Mouse (Mus musculus) forebrain, postnatal 0 days (tissue): ENCODE results near the gene Myh14. TPM values are rescaled to one million over a fixed set of nuclear protein-coding genes. Genes with fewer than 3 reads are reported as not detected.

ENCODE experiments used
- ATAC-seq: fragments of 200-750 bp; cut with Nextera tagmentation; 2 replicates; pipeline ENCODE4 v1.8.0; 2017; ENCODE audit warnings: mild to moderate bottlenecking, moderate library complexity
- DNase-seq: peaks from one replicate; pipeline ENCODE4 v3.0.0-alpha.2; 2015
- H3K27ac ChIP-seq: fragments of 300-500 bp; sonication (generic); 2 replicates; pipeline ENCODE4 v1.5.1; 2014; ENCODE audit warnings: low read depth, mild to moderate bottlenecking, antibody characterized with exemption, low read length, moderate library complexity, mixed read lengths
- H3K27me3 ChIP-seq: fragments of 300-500 bp; sonication (generic); 2 replicates; pipeline ENCODE4 v1.6.1; 2014; ENCODE audit warnings: mild to moderate bottlenecking, low read length, mixed read lengths; ENCODE audit not compliant: insufficient read depth
- H3K36me3 ChIP-seq: fragments of 300-500 bp; sonication (generic); 2 replicates; pipeline ENCODE4 v1.6.1; 2014; ENCODE audit warnings: mild to moderate bottlenecking, moderate library complexity; ENCODE audit not compliant: insufficient read depth
- H3K4me1 ChIP-seq: fragments of 300-500 bp; sonication (generic); 2 replicates; pipeline ENCODE4 v1.6.1; 2014; ENCODE audit warnings: antibody characterized with exemption; ENCODE audit not compliant: insufficient read depth
- H3K4me2 ChIP-seq: fragments of 300-500 bp; sonication (generic); 2 replicates; pipeline ENCODE4 v1.6.1; 2014; ENCODE audit warnings: low read depth, mild to moderate bottlenecking, moderate library complexity
- H3K4me3 ChIP-seq: fragments of 300-500 bp; sonication (generic); 2 replicates; pipeline ENCODE4 v1.5.1; 2014; ENCODE audit warnings: low read depth, low read length, mixed read lengths
- H3K9ac ChIP-seq: fragments of 300-500 bp; sonication (generic); 2 replicates; pipeline ENCODE4 v1.6.1; 2014; ENCODE audit warnings: mild to moderate bottlenecking
- H3K9me3 ChIP-seq: fragments of 300-500 bp; sonication (generic); 2 replicates; pipeline ENCODE4 v1.6.1; 2016; ENCODE audit warnings: low read length
- CTCF ChIP-seq: sonication (generic); IDR thresholded peaks from 2 replicates; pipeline ENCODE4 v1.5.1; 2016; ENCODE audit warnings: antibody characterized with exemption, control low read depth, low read depth
- WGBS: fragments of 180-500 bp; shearing (Covaris S2); extraction: QIAGEN DNeasy Blood & Tissue Kit; methylation state at CpG from one replicate; pipeline ENCODE4 v1.1.7; 2014; 5-methylcytosine and 5-hydroxymethylcytosine counted together
- polyA plus RNA-seq: library from polyadenylated mRNA; unstranded; fragments of >200 nt; fragmentation: Nextera tagmentation; extraction: Ambion mirVana; gene quantifications from 2 replicates; pipeline ENCODE4 v1.2.1, GENCODE M21; 2015
- total RNA-seq: library from RNA; depleted of rRNA; stranded (reverse); fragments of >200 nt; gene quantifications from 2 replicates; pipeline ENCODE4 v1.2.3, GENCODE M21; 2014; rRNA removed

Myh14 gene
- total and polyA plus RNA-seq, 2 experiments from 2014 or later: 4.2 to 11.9 TPM

DNA sequence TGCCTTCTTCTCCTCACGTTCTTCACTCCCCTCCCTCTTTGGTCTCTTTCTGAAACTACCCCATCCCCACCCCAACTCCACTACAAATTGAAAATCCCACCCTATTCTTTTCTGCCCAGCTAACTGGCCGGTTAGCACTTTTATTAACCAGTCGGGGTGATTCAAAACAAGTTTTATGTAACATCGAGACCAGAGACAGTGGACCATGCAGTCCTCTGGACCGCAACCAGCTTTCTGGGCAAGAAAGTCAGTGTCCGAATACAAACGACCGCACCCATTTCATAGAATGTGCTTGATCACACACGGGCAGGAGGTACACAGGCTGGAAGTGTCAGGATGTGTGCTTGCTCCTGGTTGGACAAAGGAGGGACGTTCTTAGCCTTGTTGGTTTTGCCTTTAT is 106.2 kb downstream of the Myh14 start:
- WGBS: 83% methylated on average over 10 of the region's 10 CpGs
- Histone ChIP-seq H3K4me1 (no peaks in the 10 kb centered on the region), H3K9ac (no peak overlapping the region), H3K9me3 (no peaks in the 10 kb centered on the region), H3K27me3 (no peaks in the 10 kb centered on the region), H3K4me2 (no peak overlapping the region), H3K4me3 (no peak overlapping the region), H3K36me3 (no peaks in the 10 kb centered on the region), H3K27ac (no peak overlapping the region)
- ATAC-seq (no peak), DNase-seq (no peak)
- TF ChIP-seq CTCF: no peak

DNA sequence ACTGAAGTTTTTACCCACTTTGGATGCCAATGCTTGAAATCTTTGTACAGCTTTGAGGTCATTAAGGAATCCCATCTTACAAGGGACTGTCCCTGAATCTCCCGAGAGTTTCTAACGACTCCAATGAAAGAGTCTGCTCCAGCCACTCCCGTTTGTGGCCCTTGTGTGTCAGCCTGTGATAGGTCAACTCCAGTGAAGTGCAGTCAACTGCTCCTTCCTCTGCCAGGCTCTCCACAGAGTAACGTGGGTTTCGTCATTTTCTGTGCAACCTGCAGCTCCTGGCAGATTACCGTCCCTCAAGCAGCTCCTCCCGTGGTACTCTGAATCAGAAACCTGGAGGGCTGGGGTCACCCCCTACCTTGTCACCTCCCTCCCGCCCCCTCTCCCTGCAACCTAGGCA is 107.4 kb downstream of the Myh14 start:
- no peak for TF ChIP-seq CTCF
- H3K27me3 ChIP-seq: no peaks in the 10 kb centered on the region
- no peak overlapping the region for H3K9ac ChIP-seq
- no peaks in the 10 kb centered on the region for H3K4me1 ChIP-seq
- H3K4me2 ChIP-seq: no peak overlapping the region
- H3K27ac ChIP-seq: no peak overlapping the region
- no peak overlapping the region for H3K4me3 ChIP-seq
- H3K36me3 ChIP-seq: no peaks in the 10 kb centered on the region
- DNase-seq: no peak
- 50% methylated on average over 8 of the region's 8 CpGs for WGBS
- no peaks in the 10 kb centered on the region for H3K9me3 ChIP-seq
- ATAC-seq: no peak

DNA sequence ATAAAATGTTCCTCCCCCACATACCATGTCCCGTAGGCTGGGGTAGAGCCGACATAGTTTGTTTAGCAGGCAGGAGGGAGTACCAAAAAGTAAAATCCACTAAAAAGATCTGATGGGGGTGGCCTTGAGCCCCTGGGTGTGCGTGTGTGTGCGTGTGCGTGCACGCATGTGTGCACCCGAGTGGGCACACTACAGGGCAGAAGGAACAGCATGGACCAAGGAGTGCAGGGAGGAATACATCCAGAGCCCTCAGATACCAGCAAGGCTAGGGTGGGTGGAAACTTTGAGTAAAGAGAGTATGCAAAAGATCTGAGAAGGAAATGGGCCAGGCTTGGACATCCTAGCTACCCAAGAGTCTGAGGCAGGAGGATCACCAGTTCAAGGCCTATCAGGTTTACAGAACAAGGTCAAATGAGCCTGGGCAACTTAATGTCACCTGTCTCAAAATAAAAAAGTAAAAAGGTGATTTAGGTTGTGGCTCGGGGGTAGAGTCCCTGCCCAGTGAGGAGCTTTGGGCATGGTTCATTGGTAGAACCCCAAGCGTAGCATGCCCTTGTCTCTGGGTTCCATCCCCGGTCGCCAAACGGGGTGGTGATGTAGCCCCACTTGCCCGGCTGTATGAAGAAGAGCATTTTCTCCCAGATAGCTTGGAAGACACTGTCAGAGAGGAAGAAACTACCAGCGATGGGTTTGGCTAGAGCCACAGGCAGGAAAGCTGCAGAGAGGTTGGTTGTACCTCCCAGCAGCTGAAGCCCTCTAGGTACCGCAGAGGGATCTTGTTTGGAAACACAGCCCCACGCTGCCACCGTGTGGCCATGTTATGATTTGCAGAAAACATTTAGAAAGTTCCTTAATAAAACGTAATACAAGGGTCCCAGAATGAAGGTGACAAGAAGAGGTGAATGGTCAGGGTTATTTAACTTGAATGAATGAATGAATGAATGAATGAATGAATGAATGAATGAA is 109.9 kb downstream of the Myh14 start:
- peak; percentile 88 for DNase-seq
- peak; percentile 81 for ATAC-seq
- Histone ChIP-seq H3K27ac (no peak overlapping the region), H3K27me3 (no peaks in the 10 kb centered on the region; the same call in 1 of the 2 replicates), H3K9me3 (no peaks in the 10 kb centered on the region), H3K4me2 (no peak overlapping the region), H3K9ac (no peak overlapping the region), H3K4me1 (no peaks in the 10 kb centered on the region), H3K36me3 (no peaks in the 10 kb centered on the region), H3K4me3 (no peak overlapping the region)
- TF ChIP-seq CTCF: peak; percentile 83
- WGBS: 57% methylated on average over 18 of the region's 18 CpGs

DNA sequence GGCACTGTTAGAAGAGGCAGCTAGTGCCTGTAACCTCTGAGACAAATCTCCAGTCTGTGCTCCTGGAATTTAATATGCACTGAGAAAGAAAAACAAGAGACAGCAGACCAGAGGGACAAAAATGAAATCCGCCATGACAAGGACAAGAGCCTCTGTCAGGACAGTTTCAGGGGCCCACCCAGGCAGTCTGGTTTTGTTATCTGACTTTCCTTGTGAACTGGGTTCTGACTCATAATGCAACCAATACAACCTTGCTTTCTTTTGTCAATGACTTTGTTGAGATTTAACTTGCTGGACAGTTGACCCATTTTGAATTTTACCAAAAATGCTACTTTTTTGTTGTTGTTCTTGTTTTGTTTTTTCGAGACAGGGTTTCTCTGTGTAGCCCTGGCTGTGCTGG is 113.0 kb downstream of the Myh14 start:
- no peak for TF ChIP-seq CTCF
- WGBS: 67% methylated on average over 2 of the region's 2 CpGs
- no peak overlapping the region for H3K4me2 ChIP-seq
- no peak overlapping the region for H3K27ac ChIP-seq
- H3K9me3 ChIP-seq: no peaks in the 10 kb centered on the region
- no peak overlapping the region for H3K9ac ChIP-seq
- no peaks in the 10 kb centered on the region for H3K4me1 ChIP-seq
- no peak overlapping the region for H3K4me3 ChIP-seq
- H3K27me3 ChIP-seq: no peaks in the 10 kb centered on the region; the same call in 1 of the 2 replicates
- no peaks in the 10 kb centered on the region for H3K36me3 ChIP-seq
- DNase-seq (no peak), ATAC-seq (no peak)

Other genes starting within 250 kb of the Myh14 start
- 347 and 391 TPM in 2 replicates for gene Lrrc4b, start 241.8 kb downstream of the Myh14 start, total RNA-seq
- gene Lrrc4b, start 241.8 kb downstream of the Myh14 start, polyA plus RNA-seq: 19.5 and 22.2 TPM in 2 replicates
- gene Aspdh, start 205.5 kb downstream of the Myh14 start, total RNA-seq: 4.4 and 20.3 TPM in 2 replicates
- gene Aspdh, start 205.5 kb downstream of the Myh14 start, polyA plus RNA-seq: 1.6 and 2.2 TPM in 2 replicates
- 27.6 and 39.3 TPM in 2 replicates for gene Josd2, start 202.9 kb downstream of the Myh14 start, total RNA-seq
- 28.6 and 31.7 TPM in 2 replicates for gene Josd2, start 202.9 kb downstream of the Myh14 start, polyA plus RNA-seq
- 212 and 238 TPM in 2 replicates for gene Emc10, start 174.3 kb downstream of the Myh14 start, total RNA-seq
- gene Emc10, start 174.3 kb downstream of the Myh14 start, polyA plus RNA-seq: 168 and 171 TPM in 2 replicates
- gene Fam71e1, start 174.3 kb downstream of the Myh14 start, total RNA-seq: 21.1 and 22.0 TPM in 2 replicates
- 23.1 and 27.2 TPM in 2 replicates for gene Fam71e1, start 174.3 kb downstream of the Myh14 start, polyA plus RNA-seq
- 0.15 and 0.33 TPM in 2 replicates for gene Mybpc2, start 146.2 kb downstream of the Myh14 start, total RNA-seq
- 0.15 and 0.29 TPM in 2 replicates for gene Mybpc2, start 146.2 kb downstream of the Myh14 start, polyA plus RNA-seq
- 0.05 TPM in 1 of 2 replicates, not detected in the other for gene Spib, start 138.8 kb downstream of the Myh14 start, total RNA-seq
- gene Spib, start 138.8 kb downstream of the Myh14 start, polyA plus RNA-seq: not detected in 2 replicates
- gene Pold1, start 122.0 kb downstream of the Myh14 start, total RNA-seq: 14.1 and 16.2 TPM in 2 replicates
- 14.2 and 14.3 TPM in 2 replicates for gene Pold1, start 122.0 kb downstream of the Myh14 start, polyA plus RNA-seq
- gene Nr1h2, start 116.9 kb downstream of the Myh14 start, total RNA-seq: 44.1 and 45.9 TPM in 2 replicates
- gene Nr1h2, start 116.9 kb downstream of the Myh14 start, polyA plus RNA-seq: 49.9 and 51.1 TPM in 2 replicates
- gene Napsa, start 98.5 kb downstream of the Myh14 start, total RNA-seq: 0.08 and 0.24 TPM in 2 replicates
- 0.35 and 0.71 TPM in 2 replicates for gene Napsa, start 98.5 kb downstream of the Myh14 start, polyA plus RNA-seq
- gene Kcnc3, start 80.2 kb downstream of the Myh14 start, total RNA-seq: 6.0 and 8.6 TPM in 2 replicates
- gene Kcnc3, start 80.2 kb downstream of the Myh14 start, polyA plus RNA-seq: 4.2 and 5.2 TPM in 2 replicates
- not detected in 2 replicates for gene Izumo2, start 37.9 kb upstream of the Myh14 start, total RNA-seq
- gene Izumo2, start 37.9 kb upstream of the Myh14 start, polyA plus RNA-seq: not detected in 2 replicates
- gene Vrk3, start 77.6 kb upstream of the Myh14 start, total RNA-seq: 18.7 and 19.6 TPM in 2 replicates
- 27.1 and 31.1 TPM in 2 replicates for gene Vrk3, start 77.6 kb upstream of the Myh14 start, polyA plus RNA-seq
- gene Zfp473, start 80.2 kb upstream of the Myh14 start, total RNA-seq: 0.85 and 2.0 TPM in 2 replicates
- 0.41 and 0.74 TPM in 2 replicates for gene Zfp473, start 80.2 kb upstream of the Myh14 start, polyA plus RNA-seq
- gene Nup62, start 145.2 kb upstream of the Myh14 start, total RNA-seq: 58.0 and 68.7 TPM in 2 replicates
- gene Nup62, start 145.2 kb upstream of the Myh14 start, polyA plus RNA-seq: 50.5 and 57.0 TPM in 2 replicates
- 0.15 and 1.3 TPM in 2 replicates for gene Il4i1, start 145.5 kb upstream of the Myh14 start, total RNA-seq
- gene Il4i1, start 145.5 kb upstream of the Myh14 start, polyA plus RNA-seq: 0.21 and 0.34 TPM in 2 replicates
- gene Atf5, start 145.8 kb upstream of the Myh14 start, total RNA-seq: 10.1 and 15.9 TPM in 2 replicates
- gene Atf5, start 145.8 kb upstream of the Myh14 start, polyA plus RNA-seq: 3.9 and 4.7 TPM in 2 replicates
- 89.9 and 109 TPM in 2 replicates for gene Akt1s1, start 178.1 kb upstream of the Myh14 start, total RNA-seq
- 105 and 112 TPM in 2 replicates for gene Akt1s1, start 178.1 kb upstream of the Myh14 start, polyA plus RNA-seq
- gene Tbc1d17, start 178.2 kb upstream of the Myh14 start, total RNA-seq: 71.9 and 378 TPM in 2 replicates
- 87.8 and 115 TPM in 2 replicates for gene Tbc1d17, start 178.2 kb upstream of the Myh14 start, polyA plus RNA-seq
- gene Pnkp, start 186.3 kb upstream of the Myh14 start, total RNA-seq: 30.5 and 31.0 TPM in 2 replicates
- gene Pnkp, start 186.3 kb upstream of the Myh14 start, polyA plus RNA-seq: 27.2 and 29.8 TPM in 2 replicates
- 404 and 498 TPM in 2 replicates for gene Ptov1, start 198.9 kb upstream of the Myh14 start, total RNA-seq
- 495 and 513 TPM in 2 replicates for gene Ptov1, start 198.9 kb upstream of the Myh14 start, polyA plus RNA-seq
- gene Med25, start 221.9 kb upstream of the Myh14 start, total RNA-seq: 113 and 148 TPM in 2 replicates
- gene Med25, start 221.9 kb upstream of the Myh14 start, polyA plus RNA-seq: 142 and 151 TPM in 2 replicates
- gene Fuz, start 225.2 kb upstream of the Myh14 start, total RNA-seq: 17.0 and 22.3 TPM in 2 replicates
- gene Fuz, start 225.2 kb upstream of the Myh14 start, polyA plus RNA-seq: 13.8 and 16.6 TPM in 2 replicates